ENCODE assay signal across 8 mouse cellular contexts in genomic region chr8:88118456-88119036, GRCm38 (mm10). TPM values are rescaled to one million over a fixed set of nuclear protein-coding genes. Genes with fewer than 3 reads are reported as not detected.
DNase-seq lines count a peak whose midpoint lies in the region; ATAC-seq lines count a peak whose summit lies in the region.

Gene Cnep1r1, plus strand, starts transcription at chr8:88118769.

- intact Hi-C loops in left cerebral cortex, postnatal 14 days (cut with DNase I) = no loop called here

- ATAC-seq in intestine, embryonic 14.5 days (replicated peaks; ENCODE audit: low FRiP score, low TSS enrichment, low read depth) = peak; percentile 97

- DNase-seq in adrenal gland, adult 18-20 months (ENCODE audit: low spot score in 2 of 2) = peak; percentile 84 to 94
- DNase-seq in embryo, embryonic 11 days = peak; percentile 96
- DNase-seq in gastrocnemius, postnatal 25 days = peak; percentile 93
- peak; percentile 96 for DNase-seq in intestine, embryonic 14.5 days (ENCODE audit: low spot score)
- peak; percentile 96 to 98 for DNase-seq in left cerebral cortex, postnatal 14 days (ENCODE audit: low spot score in 2 of 2)
- DNase-seq in mesoderm, embryonic 11.5 days (ENCODE audit: low read depth, low spot score) = peak; percentile 98
- peak; percentile 86 to 91 for DNase-seq in right cerebral cortex, postnatal 36 days (ENCODE audit: low spot score in 2 of 2)
- DNase-seq in yolk sac, embryonic 10.5 days (ENCODE audit: low spot score) = peak; percentile 98

- no peaks in the 10 kb centered on the region for H3K27me3 ChIP-seq in intestine, embryonic 14.5 days (replicated peaks; ENCODE audit: control insufficient read depth, insufficient read depth, low read length)

- H3K27ac ChIP-seq in intestine, embryonic 14.5 days (ENCODE audit: low read depth) = peak within 1 kb of the TSS; percentile 76

- WGBS in intestine, embryonic 14.5 days = under 1% methylated on average over 49 of the region's 49 CpGs

- H3K4me2 ChIP-seq in intestine, embryonic 14.5 days (ENCODE audit: low read length) = peak within 1 kb of the TSS; percentile 59

- H3K9me3 ChIP-seq in intestine, embryonic 14.5 days (ENCODE audit: control insufficient read depth, low read length) = no peaks in the 10 kb centered on the region

- H3K4me3 ChIP-seq in intestine, embryonic 14.5 days (ENCODE audit: low read depth, low read length) = peak within 1 kb of the TSS; percentile 97

- H3K4me1 ChIP-seq in intestine, embryonic 14.5 days (replicated peaks; ENCODE audit: control insufficient read depth, insufficient read depth, low read length) = 0 out of 2 replicates have a peak, but pooled peaks cover 3% of the 10 kb centered on the region

- H3K36me3 ChIP-seq in intestine, embryonic 14.5 days (ENCODE audit: control insufficient read depth, insufficient read depth, low read length) = peaks cover 31% of the 10 kb centered on the region

- peak within 1 kb of the TSS; percentile 90 for H3K9ac ChIP-seq in intestine, embryonic 14.5 days (ENCODE audit: low read length)

RNA-seq across cellular contexts. Expression of gene Cnep1r1, which starts in this region (rescaled TPM):
- 10 to 100 TPM; 33.3 to 35.7 TPM for total RNA-seq in adrenal gland, adult 18-20 months (2021)
- total RNA-seq in gastrocnemius, postnatal 25 days (2021) = 10 to 100 TPM; 29.0 to 30.0 TPM
- 27.8 and 31.0 TPM in 2 replicates for polyA plus RNA-seq in intestine, embryonic 14.5 days (2014; fragmentation: Nextera tagmentation; extraction: Ambion mirVana)
- 10 to 100 TPM; 30.4 to 31.1 TPM for total RNA-seq in left cerebral cortex, postnatal 14 days (2021)

Comparison
In these comparisons a context has a peak if more than half of its experiments do, and no peak if none do; other contexts are left out.
1. Peak in every context shown above with its lines: DNase-seq, ATAC-seq, H3K4me3 ChIP-seq and H3K27ac ChIP-seq.